Mouse (Mus musculus): ENCODE measurements around the gene Sowahd. TPM values are rescaled to one million over a fixed set of nuclear protein-coding genes. Genes with fewer than 3 reads are reported as not detected.

The Sowahd gene
- polyA plus RNA-seq (2015; fragmentation: Nextera tagmentation; extraction: Ambion mirVana) = 0.11 TPM in 2 replicates

- Histone ChIP-seq H3K4me1 (ENCODE audit: control insufficient read depth, insufficient read depth, low read length) (peaks cover 4% of the 10 kb centered on the region; the same call in 1 of the 2 replicates), H3K9ac (ENCODE audit: low read depth, low read length) (peak within 1 kb of the TSS; percentile 56), H3K36me3 (ENCODE audit: control insufficient read depth, insufficient read depth, low read length) (no peaks in the 10 kb centered on the region), H3K9me3 (ENCODE audit: control insufficient read depth, low read length) (no peaks in the 10 kb centered on the region), H3K27ac (ENCODE audit: low read length) (no peak within 1 kb of the TSS), H3K27me3 (replicated peaks; ENCODE audit: control insufficient read depth, insufficient read depth, low read length) (peaks cover 29% of the 10 kb centered on the region), H3K4me3 (ENCODE audit: low read length) (peak within 1 kb of the TSS; percentile 41), H3K4me2 (ENCODE audit: low read depth, low read length) (peak within 1 kb of the TSS; percentile 68)
- WGBS = 16% methylated on average over 35 of the region's 38 CpGs
- peak; percentile 31 for ATAC-seq
These were observed at the start of gene Sowahd for GRCm38 (mm10) chrX:37048066-37048889. TSS of gene Sowahd (plus strand) at chrX:37048845.

- no peaks in the 10 kb centered on the region for H3K4me1 ChIP-seq (ENCODE audit: control insufficient read depth, insufficient read depth, low read length)
- no peaks in the 10 kb centered on the region for H3K27me3 ChIP-seq (replicated peaks; ENCODE audit: control insufficient read depth, insufficient read depth, low read length)
- ATAC-seq = no peak
- H3K27ac ChIP-seq (ENCODE audit: low read length) = no peak overlapping the region
- H3K36me3 ChIP-seq (ENCODE audit: control insufficient read depth, insufficient read depth, low read length) = no peaks in the 10 kb centered on the region
- WGBS = 59% methylated on average over 5 of the region's 5 CpGs
- no peak overlapping the region for H3K9ac ChIP-seq (ENCODE audit: low read depth, low read length)
- H3K9me3 ChIP-seq (ENCODE audit: control insufficient read depth, low read length) = no peaks in the 10 kb centered on the region
- H3K4me3 ChIP-seq (ENCODE audit: low read length) = no peak overlapping the region
- H3K4me2 ChIP-seq (ENCODE audit: low read depth, low read length) = no peak overlapping the region
These were observed 34.8 kb upstream of the Sowahd start for GRCm38 (mm10) chrX:37013870-37014269.

GRCm38 (mm10) chrX:37018150-37018654 lies 30.4 kb upstream of the Sowahd start:
- Histone ChIP-seq H3K4me2 (ENCODE audit: low read depth, low read length) (no peak overlapping the region), H3K36me3 (ENCODE audit: control insufficient read depth, insufficient read depth, low read length) (no peaks in the 10 kb centered on the region), H3K4me1 (ENCODE audit: control insufficient read depth, insufficient read depth, low read length) (no peaks in the 10 kb centered on the region), H3K9me3 (ENCODE audit: control insufficient read depth, low read length) (no peaks in the 10 kb centered on the region), H3K9ac (ENCODE audit: low read depth, low read length) (no peak overlapping the region), H3K27ac (ENCODE audit: low read length) (no peak overlapping the region), H3K4me3 (ENCODE audit: low read length) (no peak overlapping the region), H3K27me3 (replicated peaks; ENCODE audit: control insufficient read depth, insufficient read depth, low read length) (no peaks in the 10 kb centered on the region)
- 87% methylated on average over 9 of the region's 9 CpGs for WGBS
- no peak for ATAC-seq

GRCm38 (mm10) chrX:37019045-37019444 lies 29.6 kb upstream of the Sowahd start:
- Histone ChIP-seq H3K9ac (ENCODE audit: low read depth, low read length) (no peak overlapping the region), H3K36me3 (ENCODE audit: control insufficient read depth, insufficient read depth, low read length) (no peaks in the 10 kb centered on the region), H3K9me3 (ENCODE audit: control insufficient read depth, low read length) (no peaks in the 10 kb centered on the region), H3K4me1 (ENCODE audit: control insufficient read depth, insufficient read depth, low read length) (no peaks in the 10 kb centered on the region), H3K27ac (ENCODE audit: low read length) (no peak overlapping the region), H3K27me3 (replicated peaks; ENCODE audit: control insufficient read depth, insufficient read depth, low read length) (no peaks in the 10 kb centered on the region), H3K4me2 (ENCODE audit: low read depth, low read length) (no peak overlapping the region), H3K4me3 (ENCODE audit: low read length) (no peak overlapping the region)
- WGBS = 72% methylated on average over 3 of the region's 3 CpGs
- no peak for ATAC-seq

GRCm38 (mm10) chrX:37022690-37023089 lies 26.0 kb upstream of the Sowahd start:
- no peak overlapping the region for H3K27ac ChIP-seq (ENCODE audit: low read length)
- H3K4me3 ChIP-seq (ENCODE audit: low read length) = no peak overlapping the region
- WGBS = 22% methylated on average over 3 of the region's 3 CpGs
- H3K36me3 ChIP-seq (ENCODE audit: control insufficient read depth, insufficient read depth, low read length) = no peaks in the 10 kb centered on the region
- H3K9me3 ChIP-seq (ENCODE audit: control insufficient read depth, low read length) = no peaks in the 10 kb centered on the region
- ATAC-seq = no peak
- no peak overlapping the region for H3K4me2 ChIP-seq (ENCODE audit: low read depth, low read length)
- no peaks in the 10 kb centered on the region for H3K27me3 ChIP-seq (replicated peaks; ENCODE audit: control insufficient read depth, insufficient read depth, low read length)
- no peaks in the 10 kb centered on the region for H3K4me1 ChIP-seq (ENCODE audit: control insufficient read depth, insufficient read depth, low read length)
- no peak overlapping the region for H3K9ac ChIP-seq (ENCODE audit: low read depth, low read length)

GRCm38 (mm10) chrX:37023652-37024309 lies 24.9 kb upstream of the Sowahd start:
- Histone ChIP-seq H3K36me3 (ENCODE audit: control insufficient read depth, insufficient read depth, low read length) (no peaks in the 10 kb centered on the region), H3K27me3 (replicated peaks; ENCODE audit: control insufficient read depth, insufficient read depth, low read length) (no peaks in the 10 kb centered on the region), H3K4me1 (ENCODE audit: control insufficient read depth, insufficient read depth, low read length) (no peaks in the 10 kb centered on the region), H3K9me3 (ENCODE audit: control insufficient read depth, low read length) (no peaks in the 10 kb centered on the region), H3K4me3 (ENCODE audit: low read length) (no peak overlapping the region), H3K9ac (ENCODE audit: low read depth, low read length) (no peak overlapping the region), H3K4me2 (ENCODE audit: low read depth, low read length) (no peak overlapping the region), H3K27ac (ENCODE audit: low read length) (no peak overlapping the region)
- ATAC-seq = no peak
- WGBS = 75% methylated on average over 10 of the region's 10 CpGs

GRCm38 (mm10) chrX:37028378-37028777 lies 20.3 kb upstream of the Sowahd start:
- 59% methylated on average over 3 of the region's 3 CpGs for WGBS
- no peaks in the 10 kb centered on the region for H3K9me3 ChIP-seq (ENCODE audit: control insufficient read depth, low read length)

GRCm38 (mm10) chrX:37042726-37043125 lies 5.9 kb upstream of the Sowahd start:
- Histone ChIP-seq H3K27me3 (replicated peaks; ENCODE audit: control insufficient read depth, insufficient read depth, low read length) (0 out of 2 replicates have a peak, but pooled peaks cover 3% of the 10 kb centered on the region), H3K4me1 (ENCODE audit: control insufficient read depth, insufficient read depth, low read length) (no peaks in the 10 kb centered on the region), H3K4me3 (ENCODE audit: low read length) (no peak overlapping the region), H3K9ac (ENCODE audit: low read depth, low read length) (no peak overlapping the region), H3K9me3 (ENCODE audit: control insufficient read depth, low read length) (no peaks in the 10 kb centered on the region), H3K4me2 (ENCODE audit: low read depth, low read length) (no peak overlapping the region), H3K27ac (ENCODE audit: low read length) (no peak overlapping the region), H3K36me3 (ENCODE audit: control insufficient read depth, insufficient read depth, low read length) (no peaks in the 10 kb centered on the region)
- 19% methylated on average over 9 of the region's 9 CpGs for WGBS
- ATAC-seq = no peak

More at GRCm38 (mm10) chrX:37028378-37028777, 20.3 kb upstream of the Sowahd start:
- ATAC-seq = no peak
- no peak overlapping the region for H3K4me2 ChIP-seq (ENCODE audit: low read depth, low read length)
- H3K4me3 ChIP-seq (ENCODE audit: low read length) = no peak overlapping the region
- H3K4me1 ChIP-seq (ENCODE audit: control insufficient read depth, insufficient read depth, low read length) = no peaks in the 10 kb centered on the region
- no peaks in the 10 kb centered on the region for H3K27me3 ChIP-seq (replicated peaks; ENCODE audit: control insufficient read depth, insufficient read depth, low read length)
- H3K36me3 ChIP-seq (ENCODE audit: control insufficient read depth, insufficient read depth, low read length) = no peaks in the 10 kb centered on the region
- no peak overlapping the region for H3K27ac ChIP-seq (ENCODE audit: low read length)
- H3K9ac ChIP-seq (ENCODE audit: low read depth, low read length) = no peak overlapping the region

All from intestine, embryonic 16.5 days (tissue).